Mouse (Mus musculus) ovary, postnatal 36 days (tissue): ENCODE measurements around the gene Trappc3.
A peak's percentile ranks its signal among the peaks of the same experiment; 100 is the strongest.

Experiments used
- DNase-seq: peaks from one replicate; pipeline ENCODE4 v3.0.0; 2022; ENCODE audit warnings: low spot score, mixed read lengths

Gene Trappc3

DNA sequence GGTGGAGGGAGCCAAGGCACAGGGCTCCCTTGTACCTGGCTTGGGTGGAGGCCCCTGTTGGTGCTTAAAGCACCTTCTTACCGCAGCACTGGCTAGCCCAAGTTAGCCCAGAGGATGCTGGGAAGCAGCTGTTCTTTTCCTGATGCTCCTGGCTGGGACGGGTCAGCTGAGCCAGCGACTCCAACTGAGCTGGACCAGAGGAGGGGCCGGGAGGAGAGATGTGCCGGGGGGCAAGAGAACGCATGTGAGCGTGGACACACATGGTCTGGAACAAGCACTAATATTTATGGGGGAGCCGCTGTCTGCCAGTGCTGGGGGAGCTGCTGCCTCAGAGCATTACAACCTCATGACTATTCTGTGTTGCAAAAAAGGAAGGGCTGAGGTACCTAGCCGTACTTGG, 16.8 kb downstream of the Trappc3 start:
- DNase-seq: no peak

DNA sequence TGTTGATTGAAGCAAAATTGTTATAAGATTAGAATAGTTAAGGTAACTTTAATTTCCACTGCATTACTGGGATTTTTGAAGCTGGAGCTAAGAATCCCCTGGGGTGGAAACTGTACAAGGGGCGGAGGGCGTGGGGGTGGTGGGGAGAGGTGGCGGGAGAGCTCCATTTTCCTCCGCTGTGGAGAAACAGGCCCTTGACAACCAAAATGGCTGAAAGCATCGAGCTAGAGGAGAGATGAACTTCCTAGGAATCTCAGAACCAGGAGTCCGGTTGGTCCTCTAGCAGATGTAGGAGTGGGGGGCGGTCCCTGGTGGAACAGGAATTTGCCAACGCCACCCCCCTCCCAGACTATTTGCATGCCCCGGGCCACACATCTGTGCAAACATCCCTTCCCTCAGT, 19.6 kb downstream of the Trappc3 start:
- DNase-seq: no peak

DNA sequence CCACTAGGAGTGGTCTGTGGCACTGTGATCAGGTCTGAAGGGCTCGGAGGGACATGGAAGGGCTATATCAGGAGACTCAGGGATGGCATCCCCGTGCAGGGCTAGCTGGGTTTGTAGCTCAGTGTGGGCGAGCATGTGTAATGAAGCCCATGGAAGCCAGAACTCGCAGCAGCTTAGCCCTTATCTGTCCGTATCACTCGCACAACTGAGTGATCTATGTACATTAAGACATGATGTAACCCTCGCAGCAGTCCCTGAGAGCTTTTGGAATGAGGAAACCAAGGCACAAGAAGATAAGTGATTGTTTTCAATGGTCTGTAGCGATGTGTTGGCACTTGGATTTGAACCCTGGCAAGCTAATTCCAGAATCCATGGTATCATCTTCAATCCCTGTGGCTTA, 21.5 kb downstream of the Trappc3 start:
- DNase-seq: no peak

DNA sequence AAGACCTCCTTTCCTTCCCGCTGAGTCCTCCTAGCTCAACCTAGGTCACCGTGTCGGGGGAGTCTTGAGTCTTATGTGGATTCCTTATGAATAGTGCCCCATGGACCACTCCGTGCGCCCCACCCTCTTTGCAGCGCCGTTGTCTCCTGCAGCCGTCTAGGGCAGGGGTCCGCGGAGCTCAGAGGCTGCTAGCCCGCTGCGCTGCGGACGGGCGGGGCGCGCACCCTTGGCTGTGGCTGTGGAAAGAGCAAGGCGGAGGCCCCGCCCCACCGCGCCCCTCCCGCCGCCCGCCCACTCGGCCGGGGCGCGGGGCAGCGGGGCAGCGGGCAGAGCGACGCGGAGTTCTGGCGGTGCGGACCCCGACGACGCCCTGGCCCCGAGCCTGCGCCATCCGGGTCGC, 24.4 kb downstream of the Trappc3 start, which contains the start of gene Col8a2:
TSS of gene Col8a2 (plus strand) at position 302 of the 400 bp plus-strand sequence.
- DNase-seq: peak; percentile 27

DNA sequence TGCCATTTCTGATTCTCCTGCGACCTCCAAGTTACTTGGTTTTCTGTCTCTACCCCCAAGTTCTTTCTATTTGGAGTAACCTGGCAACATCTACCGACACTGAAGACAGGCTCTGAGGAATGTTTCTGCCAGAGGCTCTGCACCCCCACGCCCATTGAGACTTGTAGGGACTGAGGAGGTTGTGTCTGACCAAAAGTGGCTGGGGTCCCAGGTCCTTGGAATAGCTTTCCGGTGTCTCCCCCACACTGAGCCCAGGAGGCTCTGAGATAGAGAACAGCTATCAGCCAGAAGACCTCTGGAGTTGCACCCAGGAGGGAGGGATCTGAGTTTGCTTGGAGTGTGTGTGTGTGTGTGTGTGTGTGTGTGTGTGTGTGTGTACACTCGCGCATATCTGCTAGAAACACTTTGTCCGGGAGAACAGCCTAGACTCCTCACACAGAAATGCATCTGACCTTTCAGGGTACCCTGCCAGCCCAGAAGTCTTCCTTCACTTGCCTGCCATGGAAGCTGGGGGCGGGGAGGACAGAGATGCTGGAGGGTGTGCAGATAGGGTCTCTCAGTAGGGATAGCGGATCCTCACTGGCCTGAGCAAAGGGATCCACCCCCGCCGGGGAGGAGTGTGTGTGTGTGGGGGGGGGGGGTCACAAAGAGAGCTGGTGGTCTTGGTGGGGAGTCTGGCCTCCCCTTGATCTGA, 25.3 kb downstream of the Trappc3 start:
- DNase-seq: no peak

DNA sequence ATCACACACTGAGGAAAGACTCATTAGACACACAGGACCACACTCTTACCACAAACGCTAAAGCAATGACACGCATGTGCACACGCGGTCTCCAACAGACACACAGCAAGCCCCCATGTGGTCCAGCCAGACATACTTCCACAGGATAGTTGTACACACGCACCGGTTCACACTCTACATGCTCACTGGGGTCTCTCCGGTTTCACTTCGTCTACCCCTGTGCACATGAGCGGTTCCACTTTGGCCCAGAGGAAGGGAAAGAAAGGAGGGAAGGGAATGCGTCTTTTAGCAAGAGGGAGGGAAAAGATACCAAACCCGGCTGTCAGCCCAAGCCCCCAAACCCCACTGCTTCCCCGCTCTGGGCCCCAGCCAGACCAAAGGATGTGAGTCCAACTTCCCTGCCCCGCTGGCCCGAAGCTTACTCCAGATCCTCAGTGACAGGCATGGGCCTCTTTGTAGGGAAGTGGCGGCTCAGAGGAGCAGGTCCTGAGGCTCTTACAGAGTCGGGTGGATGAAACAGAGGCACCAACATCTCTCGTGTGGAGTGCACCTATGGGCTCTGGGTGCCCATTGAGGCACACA, 26.1 kb downstream of the Trappc3 start:
- no peak for DNase-seq

DNA sequence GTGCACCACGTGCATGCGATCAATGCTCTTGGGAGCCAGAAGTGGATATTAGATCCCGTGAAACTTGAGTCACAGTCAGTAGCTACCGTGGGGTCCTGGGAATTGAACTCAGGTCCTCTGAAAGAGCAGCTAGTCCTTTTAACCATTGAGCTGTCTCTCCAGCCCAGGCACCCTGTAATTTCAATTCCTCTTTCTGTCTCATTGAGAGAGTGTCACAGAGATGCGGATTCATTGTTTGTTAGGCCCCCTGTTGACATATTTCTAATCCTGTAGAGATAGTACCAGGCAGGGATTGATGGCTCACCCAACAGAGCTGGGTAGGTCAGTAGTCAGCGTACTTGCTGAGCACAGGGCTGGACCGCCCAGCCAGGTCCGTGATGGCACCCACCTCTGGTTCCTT, 28.2 kb downstream of the Trappc3 start:
- DNase-seq: no peak

DNA sequence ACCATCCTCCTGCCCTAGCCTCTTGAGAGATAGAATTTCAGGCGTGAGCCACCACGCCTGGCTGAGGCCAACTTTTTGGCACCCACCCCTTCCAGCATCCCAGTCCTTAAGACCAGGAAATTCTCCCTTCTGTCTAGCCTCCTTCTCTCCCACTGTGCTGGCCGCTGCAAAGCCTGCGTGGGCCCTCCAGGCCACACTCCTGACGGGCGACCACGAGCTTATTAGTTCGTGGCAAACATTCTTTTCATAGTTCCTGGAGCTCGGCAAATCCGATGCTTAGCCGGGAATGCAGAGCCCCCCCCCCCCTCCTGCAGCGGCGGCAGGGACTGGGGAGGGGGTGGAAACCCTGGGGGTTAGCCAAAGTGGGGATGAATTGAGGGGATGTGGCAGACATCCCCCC, 29.1 kb downstream of the Trappc3 start:
- DNase-seq: no peak

DNA sequence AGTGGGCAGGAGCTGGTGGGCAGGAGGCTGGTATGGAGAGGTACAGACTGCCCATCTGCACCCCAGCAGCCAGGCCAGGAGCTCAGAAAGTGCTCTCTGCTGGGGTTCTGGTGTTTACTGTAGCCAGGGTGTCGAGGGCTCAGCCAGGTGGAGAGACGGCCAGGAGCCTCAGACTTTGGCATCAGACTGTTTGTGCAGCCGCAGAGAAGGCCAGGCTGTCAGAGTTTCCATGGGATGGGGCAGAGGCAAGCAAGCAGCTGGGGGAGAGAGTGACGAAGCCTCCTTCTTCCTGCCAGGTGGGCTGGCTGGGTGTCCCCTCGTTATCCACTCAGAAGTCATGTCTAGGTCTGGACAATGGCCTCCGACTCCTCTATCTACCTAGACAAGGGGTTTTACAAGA, 33.0 kb downstream of the Trappc3 start:
- DNase-seq: no peak

DNA sequence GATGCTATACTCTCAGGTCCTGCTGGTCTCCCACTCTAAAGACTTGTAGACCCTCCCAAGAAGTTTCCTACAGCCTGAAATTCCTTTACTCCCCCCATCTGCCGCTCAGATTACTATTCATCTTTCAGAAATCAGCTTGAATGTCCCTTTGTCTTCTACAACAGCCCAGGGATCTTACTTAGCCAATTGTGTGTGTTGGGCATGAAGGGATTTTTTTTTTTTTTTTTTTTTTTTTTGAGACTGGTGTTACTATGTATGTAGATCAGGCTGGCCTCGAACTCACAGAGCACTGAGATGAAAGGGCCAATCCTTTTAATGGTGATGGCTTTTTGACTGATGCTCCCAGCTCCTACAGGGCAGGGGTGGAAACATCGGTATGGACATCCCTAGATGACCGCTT, 33.8 kb downstream of the Trappc3 start:
- DNase-seq: no peak

DNA sequence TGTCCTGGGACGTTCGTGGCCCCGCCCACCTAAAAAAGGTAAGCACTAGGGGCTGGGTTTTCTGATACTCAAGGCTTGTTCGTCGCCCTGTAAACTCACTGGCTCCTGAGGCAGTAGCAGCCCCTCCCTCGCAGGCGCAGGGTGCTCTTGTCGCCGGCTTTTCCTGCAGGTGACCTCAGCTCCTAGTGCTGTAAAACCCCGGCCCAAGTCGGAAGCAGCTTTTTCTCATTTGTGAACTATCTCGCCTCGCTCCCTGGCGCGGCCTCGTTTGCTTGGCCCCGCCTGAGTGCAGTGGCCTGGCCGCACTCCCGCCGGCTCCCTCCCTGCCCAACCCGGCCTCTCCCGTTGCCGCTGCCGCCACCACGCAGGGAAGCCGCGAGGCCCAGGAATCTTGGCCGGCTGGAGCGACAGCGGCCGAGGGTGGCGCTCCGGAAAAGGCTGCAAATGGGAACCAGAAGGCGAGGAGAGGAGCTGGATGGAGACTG, 34.5 kb downstream of the Trappc3 start:
- peak; percentile 74 for DNase-seq

DNA sequence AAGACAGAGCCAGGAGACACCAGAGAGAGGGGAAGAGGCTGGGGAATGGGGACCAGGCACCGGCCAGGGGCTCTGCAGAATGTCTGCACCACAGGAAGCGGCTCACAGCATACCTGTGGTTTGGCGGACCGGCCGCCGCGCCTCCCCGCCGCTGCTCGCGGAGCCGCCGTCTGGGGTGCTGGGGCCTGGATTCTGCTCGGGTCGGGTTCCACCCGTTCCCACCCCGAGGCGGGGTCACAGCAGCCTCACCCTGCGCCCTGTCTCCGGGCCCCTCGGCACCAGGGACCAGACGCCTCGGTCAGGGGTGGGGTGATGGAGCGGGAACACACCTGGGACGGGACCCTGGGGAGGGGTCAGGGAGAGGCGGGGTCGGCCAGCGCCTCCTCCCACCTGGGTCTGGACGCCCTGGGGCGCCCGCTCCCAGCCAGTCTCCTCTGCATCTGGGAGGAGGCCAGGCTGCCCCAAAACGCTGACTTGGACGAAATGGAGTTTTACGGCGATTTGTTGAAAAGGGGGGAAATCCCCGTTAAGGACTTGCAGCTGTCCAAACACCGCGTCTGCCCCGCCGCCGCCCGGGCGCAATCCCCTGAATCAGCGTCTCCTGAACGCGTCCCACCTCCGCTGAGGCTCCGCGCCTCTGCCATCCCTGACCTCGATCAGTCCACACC, 38.9 kb downstream of the Trappc3 start:
- DNase-seq: no peak

DNA sequence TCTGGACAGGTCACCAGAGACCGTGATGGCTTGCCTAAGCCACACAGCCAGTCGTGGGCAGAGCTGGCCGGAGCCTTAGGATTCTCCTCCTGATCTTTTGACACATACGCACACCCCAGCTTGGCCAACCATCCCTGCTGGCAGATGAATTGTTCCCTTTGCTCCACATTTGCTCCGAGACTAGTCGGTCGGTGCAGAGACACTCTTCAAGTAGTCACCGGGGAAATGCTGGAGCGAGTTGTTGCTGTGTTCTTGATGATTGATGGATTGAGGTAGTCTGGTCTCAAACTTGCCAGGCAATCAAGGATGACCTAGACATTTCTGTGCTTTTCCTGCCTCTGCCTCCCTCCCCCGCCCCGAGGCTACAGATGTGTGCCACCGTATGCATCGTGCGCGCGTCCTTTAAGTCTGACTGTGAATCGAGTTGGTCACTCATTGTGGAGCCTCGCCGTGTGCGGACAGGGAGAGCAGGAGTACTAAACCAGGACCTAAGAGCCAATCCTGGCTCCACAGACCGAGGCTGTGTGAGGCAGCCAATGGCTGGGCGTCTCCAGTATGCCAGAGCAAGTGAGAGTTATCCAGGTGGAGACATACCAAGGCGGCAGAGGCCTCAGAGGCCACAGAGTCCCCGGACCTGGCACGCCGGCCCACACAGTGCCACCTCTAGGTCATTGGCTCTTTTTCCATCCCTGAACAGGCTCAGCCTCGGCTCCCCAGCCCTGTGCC, 39.6 kb downstream of the Trappc3 start:
- DNase-seq: no peak

DNA sequence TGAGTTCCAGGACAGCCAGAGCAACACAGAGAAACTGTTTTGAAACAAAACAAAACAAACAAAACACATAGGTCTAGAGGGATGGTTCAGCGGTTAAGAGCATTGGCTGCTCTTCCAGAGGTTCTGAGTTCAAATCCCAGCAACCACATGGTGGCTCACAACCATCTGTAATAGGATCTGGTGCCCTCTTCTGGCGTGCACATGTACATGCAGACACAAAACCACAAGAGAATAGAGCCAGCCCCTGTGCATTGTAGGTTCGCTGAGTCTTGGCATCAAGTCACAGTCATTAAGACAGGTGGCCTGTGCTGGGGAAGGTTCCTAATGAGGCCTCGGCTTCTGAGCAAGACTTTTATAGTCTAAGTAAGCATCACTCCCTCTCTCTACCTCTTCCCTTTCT, 41.8 kb downstream of the Trappc3 start:
- no peak for DNase-seq

DNA sequence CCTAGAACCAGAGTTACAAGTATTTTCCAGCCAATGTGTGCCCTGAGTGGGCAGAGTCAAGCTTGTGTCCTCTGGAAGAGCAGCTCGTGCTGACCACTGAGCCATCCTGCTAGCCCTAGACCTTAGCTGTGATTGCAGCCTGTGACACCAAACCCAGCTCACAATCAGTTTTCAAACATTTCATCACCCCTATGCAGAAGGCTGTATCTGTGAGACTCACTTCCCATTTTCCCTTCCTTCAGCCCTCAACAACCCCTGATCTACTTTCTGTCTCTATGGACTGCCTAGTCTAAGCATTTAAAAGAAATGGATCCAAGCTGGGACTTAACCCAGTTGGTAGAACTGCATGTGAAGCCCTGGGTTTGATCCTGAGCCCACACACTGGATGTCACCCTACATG, 43.3 kb downstream of the Trappc3 start:
- no peak for DNase-seq

DNA sequence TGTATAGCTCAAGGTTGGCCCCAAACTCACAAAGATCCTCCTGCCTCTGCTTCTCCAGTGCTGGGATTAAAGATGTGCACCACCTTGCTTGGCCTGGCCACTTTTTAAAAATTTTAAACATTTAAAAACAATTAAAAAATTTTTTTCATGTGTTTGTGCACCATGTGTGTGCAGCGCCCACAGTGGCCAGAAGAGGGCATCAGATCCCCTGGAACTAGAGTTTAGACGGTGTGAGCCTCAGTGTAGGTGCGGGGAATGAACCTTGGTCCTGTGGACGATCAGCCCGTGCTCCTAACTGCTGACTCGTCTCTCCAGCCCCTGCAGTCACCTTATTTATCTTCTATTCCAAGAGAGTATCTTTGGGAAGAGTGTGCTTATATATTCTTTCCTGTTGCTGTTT, 43.9 kb downstream of the Trappc3 start:
- DNase-seq: no peak

DNA sequence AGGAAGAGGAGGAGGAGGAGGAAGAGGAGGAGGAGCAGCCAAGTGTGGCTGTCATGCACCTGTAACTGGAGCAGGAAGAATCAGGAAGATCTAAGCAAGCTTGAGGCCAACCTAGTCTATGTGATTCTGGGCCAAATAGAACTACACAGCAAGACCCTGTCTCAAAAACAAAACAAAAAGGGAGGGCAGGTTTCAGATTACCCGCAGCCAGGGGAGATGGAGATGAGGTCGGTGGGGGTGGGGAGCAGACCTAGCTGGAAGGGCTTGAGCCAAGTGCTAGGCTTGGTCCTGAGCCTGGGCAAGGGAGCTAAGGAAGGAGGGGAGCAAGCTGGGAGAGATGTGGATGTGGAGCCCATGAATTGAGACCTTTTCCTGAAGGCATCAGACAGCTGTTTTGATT, 44.7 kb downstream of the Trappc3 start:
- no peak for DNase-seq

DNA sequence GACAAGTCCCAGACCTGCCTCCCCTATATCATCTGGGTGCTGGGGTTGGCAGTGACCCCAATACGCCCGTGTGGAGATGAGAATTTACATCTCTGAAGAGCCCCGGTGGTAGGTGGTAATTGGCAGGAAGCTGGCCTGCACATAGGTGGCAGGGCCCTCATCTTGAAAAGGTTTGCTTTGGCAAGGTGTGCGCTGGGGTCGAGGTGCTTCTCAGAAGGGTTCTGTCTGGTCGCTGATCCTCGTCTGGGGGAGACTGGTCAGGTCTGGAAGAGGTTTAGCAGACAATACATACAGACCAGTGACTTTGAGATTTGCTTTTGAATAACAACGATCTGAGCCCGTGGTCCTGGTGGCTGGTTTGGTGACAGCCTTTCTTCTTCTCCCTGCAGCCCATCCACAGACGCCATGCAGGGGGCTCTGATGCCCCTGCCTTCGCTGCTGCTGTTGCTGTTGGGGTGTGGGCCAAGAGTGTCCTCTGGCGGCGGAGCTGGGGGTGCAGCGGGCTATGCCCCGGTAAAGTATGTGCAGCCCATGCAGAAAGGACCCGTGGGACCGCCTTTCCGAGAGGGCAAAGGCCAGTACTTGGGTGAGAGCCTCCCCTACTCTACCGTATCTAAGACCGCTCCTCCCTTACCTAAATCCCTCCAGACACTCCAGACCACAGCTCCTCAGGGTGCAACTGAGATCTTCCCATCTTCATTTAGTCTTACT, 47.2 kb downstream of the Trappc3 start:
- DNase-seq: no peak

DNA sequence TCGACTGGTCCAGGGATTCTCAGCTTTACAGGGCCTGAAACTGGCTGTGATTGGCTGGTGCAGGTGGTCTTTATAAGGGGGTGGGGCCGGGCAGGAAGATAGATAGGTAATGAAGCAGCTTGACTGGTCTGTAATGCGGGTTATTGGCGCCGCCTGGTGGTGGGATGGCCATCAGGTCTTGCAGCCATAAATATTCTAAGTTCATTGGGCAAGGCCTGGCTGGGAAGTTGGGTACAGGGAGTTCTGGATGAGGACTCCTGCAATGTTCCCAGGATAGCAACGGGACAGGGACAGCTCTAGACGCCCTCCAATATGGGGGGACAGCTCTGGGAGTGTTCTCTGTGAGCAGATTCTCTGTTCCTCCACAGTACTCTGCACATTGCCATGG, 47.8 kb downstream of the Trappc3 start:
- DNase-seq: peak; percentile 82

DNA sequence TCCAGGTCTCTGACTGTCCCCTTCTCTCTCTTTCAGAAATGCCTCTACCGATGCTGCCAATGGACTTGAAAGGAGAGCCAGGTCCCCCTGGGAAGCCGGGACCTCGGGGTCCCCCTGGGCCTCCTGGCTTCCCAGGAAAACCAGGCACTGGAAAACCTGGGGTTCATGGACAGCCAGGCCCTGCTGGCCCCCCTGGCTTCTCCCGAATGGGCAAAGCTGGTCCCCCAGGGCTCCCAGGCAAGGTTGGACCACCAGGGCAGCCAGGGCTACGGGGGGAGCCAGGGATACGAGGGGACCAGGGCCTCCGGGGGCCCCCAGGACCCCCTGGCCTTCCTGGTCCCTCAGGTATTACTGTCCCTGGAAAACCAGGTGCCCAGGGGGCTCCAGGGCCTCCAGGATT, 48.2 kb downstream of the Trappc3 start:
- no peak for DNase-seq

DNA sequence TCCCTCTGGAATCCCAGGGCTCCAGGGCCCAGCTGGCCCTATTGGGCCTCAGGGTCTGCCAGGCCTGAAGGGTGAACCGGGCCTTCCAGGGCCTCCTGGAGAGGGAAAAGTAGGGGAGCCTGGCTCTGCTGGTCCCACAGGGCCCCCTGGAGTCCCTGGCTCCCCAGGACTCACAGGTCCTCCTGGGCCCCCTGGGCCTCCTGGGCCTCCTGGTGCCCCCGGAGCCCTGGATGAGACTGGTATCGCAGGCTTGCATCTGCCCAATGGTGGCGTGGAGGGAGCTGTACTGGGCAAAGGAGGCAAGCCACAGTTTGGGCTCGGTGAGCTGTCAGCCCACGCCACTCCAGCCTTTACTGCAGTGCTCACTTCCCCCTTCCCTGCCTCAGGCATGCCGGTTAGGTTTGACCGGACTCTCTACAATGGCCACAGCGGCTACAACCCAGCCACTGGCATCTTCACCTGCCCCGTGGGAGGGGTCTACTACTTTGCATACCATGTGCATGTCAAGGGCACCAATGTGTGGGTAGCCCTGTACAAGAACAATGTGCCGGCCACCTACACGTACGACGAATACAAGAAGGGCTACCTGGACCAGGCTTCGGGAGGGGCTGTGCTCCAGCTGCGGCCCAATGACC, 49.6 kb downstream of the Trappc3 start:
- DNase-seq: no peak

DNA sequence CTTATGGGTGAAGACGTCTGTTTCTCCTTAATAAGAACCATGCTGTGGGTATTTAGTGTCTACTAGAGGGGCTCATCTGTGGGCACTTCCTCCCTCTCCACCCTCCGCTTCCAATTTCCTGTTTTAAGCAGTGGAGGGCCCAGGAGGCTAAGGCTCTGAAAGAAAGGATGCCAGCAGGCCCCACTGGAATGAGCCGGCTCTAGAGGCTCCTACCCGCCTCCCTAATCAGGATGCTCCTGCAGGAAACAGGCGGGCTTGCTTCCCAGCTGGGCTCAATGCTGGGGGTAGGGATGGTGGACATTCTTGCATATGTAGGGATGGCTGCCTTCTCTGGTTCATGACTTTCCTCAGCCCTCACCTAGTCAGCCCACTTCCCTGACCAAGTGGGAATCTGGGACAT, 51.1 kb downstream of the Trappc3 start:
- DNase-seq: no peak
